Mouse (Mus musculus) lung, adult 2 months (tissue): ENCODE results near the gene Olfr1102.

ENCODE experiments used
- CTCF ChIP-seq: fragments of 200-500 bp; IDR thresholded peaks from 2 replicates; pipeline ENCODE4 v1.5.1; 2011; ENCODE audit warnings: mild to moderate bottlenecking, low read length, control low read depth; ENCODE audit not compliant: insufficient read depth
- POLR2A ChIP-seq: fragments of 200-500 bp; IDR thresholded peaks from 2 replicates; pipeline ENCODE4 v1.6.1; 2011; ENCODE audit warnings: low read depth, mild to moderate bottlenecking, control low read depth, low read length, borderline replicate concordance; ENCODE audit errors: extremely low read depth

GRCm38 (mm10) chr2:86998098-86998497 is at the start of gene Olfr1102:
- no peak for TF ChIP-seq CTCF
- TF ChIP-seq POLR2A, result no peak
